Mouse (Mus musculus) C2C12 (cell line): ENCODE measurements around the gene Gm42688.
A peak's percentile ranks its signal among the peaks of the same experiment; 100 is the strongest.

Source experiments
- CEBPB ChIP-seq: IDR thresholded peaks from one replicate; pipeline ENCODE4 v1.6.1; 2011; ENCODE audit warnings: low read depth, mild to moderate bottlenecking, control low read depth, moderate library complexity
- CTCF ChIP-seq: IDR thresholded peaks from one replicate; pipeline ENCODE4 v1.5.1; 2011; ENCODE audit not compliant: control insufficient read depth, insufficient read depth, insufficient read length

DNA sequence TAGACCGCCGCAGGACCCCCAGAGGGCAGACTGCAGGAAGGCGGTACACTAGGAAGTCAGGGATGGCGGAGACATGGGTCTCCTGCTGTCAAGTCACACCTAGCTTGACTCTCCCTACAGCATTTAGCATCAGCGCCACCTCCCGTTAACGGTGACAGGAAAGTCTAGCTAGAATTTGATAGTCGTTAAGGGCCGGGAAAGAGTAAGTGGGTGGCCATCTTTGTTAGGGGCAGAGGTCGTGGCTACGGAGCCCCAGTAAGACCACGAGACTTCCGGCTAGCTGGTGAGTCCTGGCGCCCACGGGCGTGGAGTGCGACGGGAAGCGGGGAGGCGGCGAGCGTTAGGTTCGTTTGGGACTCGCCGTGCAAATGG, at the start of gene Gm42688, which contains the start of gene Ccdc142:
- TF ChIP-seq CTCF (peak; percentile 9), CEBPB (no peak)
